Mouse (Mus musculus) bone marrow, adult 2 months (tissue): ENCODE results near the gene Wdr73.

Experiments
- CTCF ChIP-seq: fragments of 200-500 bp; IDR thresholded peaks from 2 replicates; pipeline ENCODE4 v1.5.1; 2011; ENCODE audit warnings: low read length, control low read depth; ENCODE audit not compliant: control insufficient read depth, insufficient read depth
- POLR2A ChIP-seq: fragments of 200-500 bp; IDR thresholded peaks from 2 replicates; pipeline ENCODE4 v1.6.1; 2011; ENCODE audit warnings: low read depth, mild to moderate bottlenecking, control low read depth, low read length, borderline replicate concordance; ENCODE audit not compliant: control insufficient read depth

GRCm38 (mm10) chr7:80843910-80844640 lies 57.0 kb downstream of the Wdr73 start:
- TF ChIP-seq CTCF (no peak), POLR2A (no peak)
